Comparison of ENCODE assay signal across 8 mouse cellular contexts in the genomic region with DNA sequence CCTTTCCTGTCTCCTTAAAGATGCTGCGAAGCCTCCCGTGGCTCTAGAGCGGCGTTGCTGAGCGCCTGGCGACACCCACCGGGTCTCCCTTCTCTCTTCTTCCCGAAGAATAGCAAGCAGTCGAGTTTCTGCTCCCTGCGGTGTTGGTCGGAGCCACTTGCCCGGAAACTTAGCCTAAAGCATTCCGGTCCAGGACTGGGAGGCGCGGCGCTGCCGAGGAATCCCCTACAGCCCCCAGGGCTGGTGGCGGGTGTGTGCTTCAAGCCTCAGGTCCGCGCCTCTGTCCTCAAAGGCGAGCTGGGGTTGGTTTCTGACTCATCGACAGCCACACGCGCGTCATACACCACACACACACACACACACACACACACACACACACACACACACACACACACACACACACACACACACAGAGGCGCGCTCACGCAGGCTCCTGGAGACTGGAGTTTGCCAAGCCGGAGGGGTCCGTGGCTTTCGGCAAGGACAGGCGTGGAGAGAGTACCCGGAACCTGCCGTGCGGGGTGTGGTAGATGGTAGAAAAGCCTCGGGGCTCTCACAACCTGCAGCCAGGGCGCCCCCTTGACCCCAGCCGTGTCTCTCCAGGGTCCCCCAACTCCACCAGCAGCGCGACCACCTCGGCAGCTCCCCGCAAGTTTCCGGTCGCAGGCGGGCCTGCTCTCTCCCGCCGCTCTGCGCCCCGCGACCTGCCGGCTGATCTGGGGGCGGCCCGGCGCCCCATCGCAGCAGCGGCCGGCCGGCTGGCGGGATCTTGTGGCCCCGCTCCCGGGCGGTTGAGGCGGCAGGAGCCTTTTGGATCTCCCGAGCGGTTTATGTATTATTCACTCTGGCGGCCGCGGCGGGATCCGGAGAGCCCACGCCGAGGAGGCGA.
DNase-seq lines count a peak whose midpoint lies in the region; ATAC-seq lines count a peak whose summit lies in the region.

No protein-coding gene starts in this region.

- ATAC-seq in heart, embryonic 12.5 days (ENCODE audit: insufficient number of reproducible peaks, low FRiP score): no peak
- ATAC-seq in inflammation-experienced regulatory T-cells, adult 6 months: no peak

- peaks cover 24% of the 10 kb centered on the region for H3K27me3 ChIP-seq in heart, embryonic 12.5 days (replicated peaks)

- no peaks in the 10 kb centered on the region for H3K9me3 ChIP-seq in heart, embryonic 12.5 days (replicated peaks)

- peak overlapping the region; percentile 100 for H3K4me2 ChIP-seq in heart, embryonic 12.5 days

- H3K9ac ChIP-seq in heart, embryonic 12.5 days: peak overlapping the region; percentile 75

- under 1% methylated on average over 69 of the region's 73 CpGs for WGBS in heart, embryonic 12.5 days

- peak; percentile 27 for DNase-seq in thymus, postnatal 4 days
- DNase-seq in thymus, adult 18-20 months: no peak
- peak; percentile 55 to 58 for DNase-seq in cerebellum, postnatal 25 days
- DNase-seq in kidney, postnatal 4 days: peak; percentile 47 to 61
- peak; percentile 19 for DNase-seq in lung, postnatal 10 days
- peak; percentile 54 to 65 for DNase-seq in right cerebral cortex, adult 2 months (ENCODE audit: low spot score in 2 of 2)

- peaks cover 21% of the 10 kb centered on the region for H3K4me1 ChIP-seq in heart, embryonic 12.5 days (replicated peaks)

- peak overlapping the region; percentile 90 for H3K4me3 ChIP-seq in heart, embryonic 12.5 days

- H3K36me3 ChIP-seq in heart, embryonic 12.5 days: no peaks in the 10 kb centered on the region

- H3K27ac ChIP-seq in heart, embryonic 12.5 days (ENCODE audit: poor library complexity, severe bottlenecking): no peak overlapping the region

Comparison
In these comparisons a context has a peak if more than half of its experiments do, and no peak if none do; other contexts are left out.
1. DNase-seq: peak in thymus, postnatal 4 days (single experiment), cerebellum, postnatal 25 days (2 of 2), kidney, postnatal 4 days (2 of 2), lung, postnatal 10 days (single experiment) and right cerebral cortex, adult 2 months (2 of 2); none in thymus, adult 18-20 months (0 of 2).